Mouse (Mus musculus): ENCODE data around the gene Ddx51. TPM values are rescaled to one million over a fixed set of nuclear protein-coding genes. Genes with fewer than 3 reads are reported as not detected.

The Ddx51 gene
- polyA plus RNA-seq, 1 experiment from 2014 or later = 17.9 TPM

GRCm38 (mm10) chr5:110624319-110624718, 28.9 kb upstream of the Ddx51 start:
- Histone ChIP-seq H3K9ac (no peak overlapping the region), H3K4me2 (no peak overlapping the region), H3K4me1 (0 out of 2 replicates have a peak, but pooled peaks cover 4% of the 10 kb centered on the region), H3K9me3 (replicated peaks) (no peaks in the 10 kb centered on the region), H3K36me3 (ENCODE audit: poor library complexity, severe bottlenecking) (no peaks in the 10 kb centered on the region), H3K27ac (no peak overlapping the region), H3K27me3 (0 out of 2 replicates have a peak, but pooled peaks cover 7% of the 10 kb centered on the region), H3K4me3 (no peak overlapping the region)
- 87% methylated on average over 2 of the region's 2 CpGs for WGBS
- ATAC-seq = no peak

- Histone ChIP-seq H3K27ac (no peak overlapping the region), H3K36me3 (ENCODE audit: poor library complexity, severe bottlenecking) (no peaks in the 10 kb centered on the region), H3K4me1 (0 out of 2 replicates have a peak, but pooled peaks cover 4% of the 10 kb centered on the region), H3K27me3 (0 out of 2 replicates have a peak, but pooled peaks cover 8% of the 10 kb centered on the region), H3K4me2 (no peak overlapping the region), H3K4me3 (no peak overlapping the region), H3K9me3 (replicated peaks) (no peaks in the 10 kb centered on the region), H3K9ac (no peak overlapping the region)
- ATAC-seq = no peak
- WGBS = 75% methylated on average over 10 of the region's 10 CpGs
Observed at GRCm38 (mm10) chr5:110627351-110627750, 25.9 kb upstream of the Ddx51 start.

- no peak overlapping the region for H3K27ac ChIP-seq
- H3K4me1 ChIP-seq = 0 out of 2 replicates have a peak, but pooled peaks cover 4% of the 10 kb centered on the region
- no peak overlapping the region for H3K9ac ChIP-seq
- no peak for ATAC-seq
- WGBS = 23% methylated on average over 19 of the region's 19 CpGs
- no peaks in the 10 kb centered on the region for H3K9me3 ChIP-seq (replicated peaks)
- no peak overlapping the region for H3K4me3 ChIP-seq
- H3K4me2 ChIP-seq = no peak overlapping the region
- H3K36me3 ChIP-seq (ENCODE audit: poor library complexity, severe bottlenecking) = no peaks in the 10 kb centered on the region
- H3K27me3 ChIP-seq = 0 out of 2 replicates have a peak, but pooled peaks cover 8% of the 10 kb centered on the region
Observed at GRCm38 (mm10) chr5:110628156-110628555, 25.1 kb upstream of the Ddx51 start.

GRCm38 (mm10) chr5:110629525-110630120, 23.6 kb upstream of the Ddx51 start:
- H3K36me3 ChIP-seq (ENCODE audit: poor library complexity, severe bottlenecking) = no peaks in the 10 kb centered on the region
- H3K9ac ChIP-seq = no peak overlapping the region
- H3K9me3 ChIP-seq (replicated peaks) = no peaks in the 10 kb centered on the region
- H3K4me1 ChIP-seq = 0 out of 2 replicates have a peak, but pooled peaks cover 4% of the 10 kb centered on the region
- ATAC-seq = no peak
- no peak overlapping the region for H3K4me3 ChIP-seq
- H3K4me2 ChIP-seq = no peak overlapping the region
- H3K27me3 ChIP-seq = 0 out of 2 replicates have a peak, but pooled peaks cover 8% of the 10 kb centered on the region
- 76% methylated on average over 2 of the region's 2 CpGs for WGBS
- no peak overlapping the region for H3K27ac ChIP-seq

- 0 out of 2 replicates have a peak, but pooled peaks have one; percentile 45 for ATAC-seq
- Histone ChIP-seq H3K4me1 (no peaks in the 10 kb centered on the region), H3K4me3 (no peak overlapping the region), H3K4me2 (no peak overlapping the region), H3K27me3 (no peaks in the 10 kb centered on the region), H3K9me3 (replicated peaks) (no peaks in the 10 kb centered on the region), H3K27ac (no peak overlapping the region), H3K36me3 (ENCODE audit: poor library complexity, severe bottlenecking) (no peaks in the 10 kb centered on the region), H3K9ac (no peak overlapping the region)
- WGBS = 41% methylated on average over 6 of the region's 6 CpGs
Observed at GRCm38 (mm10) chr5:110635951-110636707, 17.1 kb upstream of the Ddx51 start.

GRCm38 (mm10) chr5:110638306-110639074, 14.8 kb upstream of the Ddx51 start:
- H3K4me3 ChIP-seq = no peak overlapping the region
- no peaks in the 10 kb centered on the region for H3K36me3 ChIP-seq (ENCODE audit: poor library complexity, severe bottlenecking)
- ATAC-seq = no peak
- H3K4me2 ChIP-seq = no peak overlapping the region
- 83% methylated on average over 7 of the region's 7 CpGs for WGBS
- H3K27me3 ChIP-seq = no peaks in the 10 kb centered on the region
- no peaks in the 10 kb centered on the region for H3K9me3 ChIP-seq (replicated peaks)
- H3K9ac ChIP-seq = no peak overlapping the region
- H3K27ac ChIP-seq = no peak overlapping the region
- H3K4me1 ChIP-seq = no peaks in the 10 kb centered on the region

- Histone ChIP-seq H3K36me3 (ENCODE audit: poor library complexity, severe bottlenecking) (no peaks in the 10 kb centered on the region), H3K4me1 (no peaks in the 10 kb centered on the region), H3K9ac (no peak overlapping the region), H3K4me2 (no peak overlapping the region), H3K27me3 (no peaks in the 10 kb centered on the region), H3K27ac (no peak overlapping the region), H3K9me3 (replicated peaks) (no peaks in the 10 kb centered on the region), H3K4me3 (no peak overlapping the region)
- WGBS = 26% methylated on average over 12 of the region's 12 CpGs
- ATAC-seq = no peak
Observed at GRCm38 (mm10) chr5:110639459-110639858, 13.8 kb upstream of the Ddx51 start.

- no peak overlapping the region for H3K4me3 ChIP-seq
- H3K36me3 ChIP-seq (ENCODE audit: poor library complexity, severe bottlenecking) = peaks cover 65% of the 10 kb centered on the region
- H3K27ac ChIP-seq = no peak overlapping the region
- H3K4me2 ChIP-seq = no peak overlapping the region
- H3K9ac ChIP-seq = no peak overlapping the region
- no peaks in the 10 kb centered on the region for H3K27me3 ChIP-seq
- no peaks in the 10 kb centered on the region for H3K9me3 ChIP-seq (replicated peaks)
- no peaks in the 10 kb centered on the region for H3K4me1 ChIP-seq
- ATAC-seq = no peak
Observed at GRCm38 (mm10) chr5:110646377-110646776, 6.9 kb upstream of the Ddx51 start.

- peak; percentile 52 for ATAC-seq
- no peaks in the 10 kb centered on the region for H3K9me3 ChIP-seq (replicated peaks)
- H3K27ac ChIP-seq = no peak overlapping the region
- WGBS = under 1% methylated on average over 37 of the region's 37 CpGs
- peak overlapping the region; percentile 85 for H3K9ac ChIP-seq
- H3K4me3 ChIP-seq = peak overlapping the region; percentile 98
- peaks cover 18% of the 10 kb centered on the region for H3K4me1 ChIP-seq
- H3K36me3 ChIP-seq (ENCODE audit: poor library complexity, severe bottlenecking) = peaks cover 74% of the 10 kb centered on the region
- H3K27me3 ChIP-seq = no peaks in the 10 kb centered on the region
- peak overlapping the region; percentile 91 for H3K4me2 ChIP-seq
Observed at GRCm38 (mm10) chr5:110653686-110654085, 435 bp downstream of the Ddx51 start.

- H3K4me3 ChIP-seq = no peak overlapping the region
- H3K27ac ChIP-seq = no peak overlapping the region
- peaks cover 93% of the 10 kb centered on the region for H3K36me3 ChIP-seq (ENCODE audit: poor library complexity, severe bottlenecking)
- no peaks in the 10 kb centered on the region for H3K27me3 ChIP-seq
- no peak for ATAC-seq
- H3K9me3 ChIP-seq (replicated peaks) = no peaks in the 10 kb centered on the region
- H3K4me2 ChIP-seq = no peak overlapping the region
- H3K4me1 ChIP-seq = no peaks in the 10 kb centered on the region; the same call in 1 of the 2 replicates
- H3K9ac ChIP-seq = no peak overlapping the region
Observed at GRCm38 (mm10) chr5:110659682-110660081, 6.4 kb downstream of the Ddx51 start.

GRCm38 (mm10) chr5:110664041-110664440, 10.8 kb downstream of the Ddx51 start:
- Histone ChIP-seq H3K27me3 (no peaks in the 10 kb centered on the region), H3K4me2 (no peak overlapping the region), H3K36me3 (ENCODE audit: poor library complexity, severe bottlenecking) (peaks cover 93% of the 10 kb centered on the region), H3K27ac (no peak overlapping the region), H3K4me3 (no peak overlapping the region), H3K9ac (no peak overlapping the region), H3K9me3 (replicated peaks) (no peaks in the 10 kb centered on the region), H3K4me1 (no peaks in the 10 kb centered on the region)
- ATAC-seq = no peak
- WGBS = 94% methylated on average over 2 of the region's 2 CpGs

GRCm38 (mm10) chr5:110664750-110665269, 11.6 kb downstream of the Ddx51 start:
- Histone ChIP-seq H3K4me3 (no peak overlapping the region), H3K27me3 (no peaks in the 10 kb centered on the region), H3K9me3 (replicated peaks) (no peaks in the 10 kb centered on the region), H3K4me2 (no peak overlapping the region), H3K36me3 (ENCODE audit: poor library complexity, severe bottlenecking) (peaks cover 93% of the 10 kb centered on the region), H3K4me1 (no peaks in the 10 kb centered on the region), H3K9ac (no peak overlapping the region), H3K27ac (no peak overlapping the region)
- 97% methylated on average over 2 of the region's 2 CpGs for WGBS
- ATAC-seq = no peak

Data from forebrain, embryonic 13.5 days (tissue).